Mouse (Mus musculus) midbrain, embryonic 10.5 days (tissue): Measurements from ENCODE around the gene Leng1. TPM values are rescaled to one million over a fixed set of nuclear protein-coding genes. Genes with fewer than 3 reads are reported as not detected.
A peak's percentile ranks its signal among the peaks of the same experiment; 100 is the strongest.
"Not testable (repeated sequence)": the region's sequence is repeated elsewhere in the genome, so short reads cannot be mapped to it uniquely, and the experiment has no call there.

Source experiments
- DNase-seq: peaks from one replicate; pipeline ENCODE4 v3.0.0-alpha.2; 2017; ENCODE audit warnings: low spot score
- H3K27ac ChIP-seq: fragments of 300-500 bp; sonication (generic); replicated peaks from 2 replicates; pipeline ENCODE4 v1.5.1; 2016; ENCODE audit warnings: mild to moderate bottlenecking
- H3K27me3 ChIP-seq: fragments of 300-500 bp; sonication (generic); 2 replicates; pipeline ENCODE4 v1.6.1; 2016; ENCODE audit warnings: low read depth, mild to moderate bottlenecking; ENCODE audit not compliant: poor library complexity, severe bottlenecking
- H3K36me3 ChIP-seq: fragments of 300-500 bp; sonication (generic); 2 replicates; pipeline ENCODE4 v1.6.1; 2016; ENCODE audit warnings: mild to moderate bottlenecking, moderate library complexity
- H3K4me1 ChIP-seq: fragments of 300-500 bp; sonication (generic); 2 replicates; pipeline ENCODE4 v1.6.1; 2016
- H3K4me3 ChIP-seq: fragments of 300-500 bp; sonication (generic); 2 replicates; pipeline ENCODE4 v1.5.1; 2016; ENCODE audit warnings: mild to moderate bottlenecking, moderate library complexity
- H3K9me3 ChIP-seq: fragments of 300-500 bp; sonication (generic); replicated peaks from 2 replicates; pipeline ENCODE4 v1.6.1; 2016; ENCODE audit warnings: mild to moderate bottlenecking
- WGBS: fragments of 180-500 bp; shearing (Covaris S2); methylation state at CpG from one replicate; pipeline ENCODE4 v1.1.7; 2016; 5-methylcytosine and 5-hydroxymethylcytosine counted together
- polyA plus RNA-seq: library from polyadenylated mRNA; unstranded; fragments of >200 nt; fragmentation: Nextera tagmentation; extraction: Ambion mirVana; gene quantifications from 2 replicates; pipeline ENCODE4 v1.2.1, GENCODE M21; 2016

Leng1 gene
- 18.0 and 19.8 TPM in 2 replicates for polyA plus RNA-seq

DNA sequence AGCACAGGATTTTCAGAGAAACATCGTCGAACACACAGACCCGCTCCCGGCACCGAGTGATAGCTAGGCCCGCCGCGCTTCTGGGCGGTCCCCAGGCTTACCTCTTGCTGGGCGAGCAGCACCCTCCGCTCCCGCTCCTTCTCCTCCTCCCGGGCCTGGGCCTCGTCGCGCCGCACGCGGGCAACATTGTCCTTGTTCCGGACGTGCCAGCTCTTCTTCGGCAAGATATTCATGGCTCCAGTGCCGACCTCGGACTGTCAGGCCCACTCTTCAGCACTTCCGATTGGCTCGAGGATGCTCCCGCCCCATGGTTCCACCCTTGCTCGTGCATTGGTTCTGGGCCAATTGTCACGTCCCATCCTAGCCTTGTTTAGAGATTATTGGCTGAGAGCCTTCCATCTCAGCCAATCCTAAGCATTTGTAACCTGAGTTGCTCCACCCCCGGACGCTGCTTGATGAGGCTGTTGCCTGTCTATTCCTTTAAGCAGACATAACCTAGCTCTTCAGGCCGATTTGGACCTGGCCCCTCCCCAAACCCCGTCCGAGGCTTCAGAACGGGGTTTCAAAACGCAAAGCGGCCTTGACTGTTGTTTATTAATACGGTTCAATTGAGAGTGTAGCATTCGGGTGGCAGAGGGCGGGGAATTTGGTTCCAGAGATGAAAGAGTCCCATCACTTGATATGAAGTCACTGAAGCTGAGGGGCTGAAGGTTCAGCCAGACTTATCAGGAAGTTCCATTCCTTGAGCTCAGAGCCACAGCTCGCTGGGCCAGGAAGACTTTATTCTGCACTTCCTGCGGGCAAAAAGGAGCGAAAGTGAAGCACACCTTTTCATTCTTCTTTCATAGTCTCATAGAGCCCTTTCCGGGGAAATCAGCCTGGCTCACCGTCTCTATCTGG is at the start of gene Leng1:
Gene Leng1, minus strand, starts transcription at position 626 of the 900 bp plus-strand sequence.
- Histone ChIP-seq H3K4me3 (peak within 1 kb of the TSS; percentile 81), H3K36me3 (peaks cover 32% of the 10 kb centered on the region), H3K9me3 (no peaks in the 10 kb centered on the region), H3K4me1 (peaks cover 30% of the 10 kb centered on the region), H3K27ac (peak within 1 kb of the TSS; percentile 91), H3K27me3 (no peaks in the 10 kb centered on the region)
- 6% methylated on average over 45 of the region's 45 CpGs for WGBS
- peak; percentile 93 for DNase-seq

DNA sequence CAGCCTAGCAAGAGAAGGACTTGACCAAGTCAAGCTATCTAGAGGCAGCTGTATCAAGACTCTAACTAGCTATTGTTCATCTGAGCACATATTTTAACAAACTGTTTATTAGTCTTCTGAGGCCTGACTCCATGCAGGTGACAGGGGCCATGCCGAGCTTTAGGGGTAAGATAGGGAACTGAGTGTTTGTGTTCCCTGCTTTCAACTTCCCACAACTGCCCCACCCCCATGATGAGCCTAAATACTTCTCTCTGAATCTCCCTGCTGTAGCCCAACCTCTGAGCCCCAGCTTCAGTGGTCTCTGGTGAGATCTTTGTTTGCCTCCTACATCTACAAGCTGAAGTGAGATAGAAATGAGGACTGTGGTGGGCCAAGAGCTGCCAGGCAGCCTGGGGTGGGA is 49.6 kb upstream of the Leng1 start:
- no peaks in the 10 kb centered on the region for H3K9me3 ChIP-seq
- no peak for DNase-seq
- H3K27ac ChIP-seq: no peak overlapping the region
- WGBS: 80% methylated on average over 1 of the region's 1 CpGs
- H3K4me3 ChIP-seq: no peak overlapping the region
- H3K27me3 ChIP-seq: no peaks in the 10 kb centered on the region
- no peaks in the 10 kb centered on the region for H3K4me1 ChIP-seq
- no peaks in the 10 kb centered on the region for H3K36me3 ChIP-seq

DNA sequence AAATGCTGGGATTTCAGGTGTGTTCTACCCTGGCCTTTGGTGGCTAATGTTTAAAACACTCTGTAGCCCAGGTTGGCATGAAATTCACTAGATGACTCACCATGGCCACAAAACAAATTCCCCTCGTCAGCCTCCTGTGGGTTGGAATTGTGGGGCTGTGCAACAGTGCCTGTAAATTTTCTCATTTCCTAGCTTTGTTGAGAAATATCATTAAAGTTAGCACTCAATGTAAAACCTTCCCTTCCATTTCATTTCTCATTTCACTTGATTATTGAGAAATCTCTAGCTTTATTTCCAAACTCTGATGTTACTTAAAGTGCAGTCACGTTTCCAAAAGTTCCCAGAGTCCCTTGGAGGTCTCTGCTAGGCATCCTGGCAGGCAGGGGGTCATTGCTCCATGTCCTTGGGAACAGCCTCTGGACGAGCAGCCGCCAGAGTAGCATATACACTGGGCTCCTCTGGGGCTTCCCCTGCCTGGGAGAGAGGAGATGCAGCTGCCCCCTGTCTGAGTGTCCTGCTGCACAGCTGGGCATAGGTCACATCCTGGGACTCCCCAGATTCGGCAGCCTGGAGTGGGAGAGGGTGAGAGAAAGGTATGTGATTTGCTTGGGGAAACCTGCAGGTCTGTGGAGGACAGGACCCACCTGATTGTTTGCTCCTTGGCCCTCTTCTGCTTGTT is 46.8 kb upstream of the Leng1 start:
- Histone ChIP-seq H3K27me3 (no peaks in the 10 kb centered on the region), H3K9me3 (no peaks in the 10 kb centered on the region), H3K36me3 (peaks cover 11% of the 10 kb centered on the region), H3K4me3 (no peak overlapping the region), H3K4me1 (no peaks in the 10 kb centered on the region), H3K27ac (no peak overlapping the region)
- 45% methylated on average over 5 of the region's 5 CpGs for WGBS
- no peak for DNase-seq

DNA sequence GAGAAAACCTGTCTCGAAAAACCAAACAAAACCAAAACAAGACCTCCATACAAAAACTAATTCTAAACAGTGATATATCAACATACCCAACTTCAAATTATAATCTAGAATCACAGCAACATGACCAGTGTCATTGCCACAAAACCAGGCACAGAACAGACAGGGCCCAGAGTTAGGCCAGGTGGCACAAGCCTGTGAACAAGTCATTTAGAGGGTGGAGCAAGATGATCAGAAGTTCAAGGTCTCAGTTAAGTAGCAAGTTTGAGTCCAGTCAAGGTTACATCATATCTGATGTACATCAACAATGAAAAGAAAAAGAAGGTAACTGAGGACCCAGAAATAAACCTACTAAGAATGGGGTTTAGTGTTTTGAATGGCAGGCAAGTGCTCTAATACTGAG is 43.4 kb upstream of the Leng1 start:
- no peak overlapping the region for H3K27ac ChIP-seq
- H3K27me3 ChIP-seq: no peaks in the 10 kb centered on the region
- no peaks in the 10 kb centered on the region for H3K9me3 ChIP-seq
- no peak for DNase-seq
- WGBS: 88% methylated on average over 1 of the region's 1 CpGs
- peaks cover 20% of the 10 kb centered on the region for H3K4me1 ChIP-seq
- no peak overlapping the region for H3K4me3 ChIP-seq
- peaks cover 42% of the 10 kb centered on the region for H3K36me3 ChIP-seq

DNA sequence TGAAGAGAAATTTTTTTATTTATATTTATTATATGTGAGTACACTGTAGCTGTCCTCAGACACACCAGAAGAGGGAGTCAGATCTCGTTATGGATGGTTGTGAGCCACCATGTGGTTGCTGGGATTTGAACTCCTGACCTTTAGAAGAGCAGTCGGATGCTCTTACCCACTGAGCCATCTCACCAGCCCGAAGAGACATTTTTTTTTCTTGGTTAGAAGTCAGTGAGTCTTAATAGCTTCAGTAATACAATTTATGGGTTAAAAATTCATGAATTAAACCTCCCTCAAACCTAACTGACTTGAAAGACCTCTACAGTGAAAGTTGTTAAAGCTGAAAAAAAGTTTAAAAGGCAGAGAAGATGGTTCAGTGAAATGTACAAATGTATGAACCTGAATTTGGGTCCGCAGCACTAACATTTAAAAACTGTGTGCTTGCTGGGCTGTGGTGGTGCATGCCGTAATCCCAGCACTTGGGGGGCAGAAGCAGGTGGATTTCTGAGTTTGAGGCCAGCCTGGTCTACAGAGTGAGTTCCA is 42.9 kb upstream of the Leng1 start:
- H3K4me1 ChIP-seq: peaks cover 21% of the 10 kb centered on the region
- 44% methylated on average over 5 of the region's 5 CpGs for WGBS
- H3K27ac ChIP-seq, H3K9me3 ChIP-seq, H3K4me3 ChIP-seq, DNase-seq, H3K27me3 ChIP-seq: not testable (repeated sequence)
- H3K36me3 ChIP-seq: peaks cover 42% of the 10 kb centered on the region

DNA sequence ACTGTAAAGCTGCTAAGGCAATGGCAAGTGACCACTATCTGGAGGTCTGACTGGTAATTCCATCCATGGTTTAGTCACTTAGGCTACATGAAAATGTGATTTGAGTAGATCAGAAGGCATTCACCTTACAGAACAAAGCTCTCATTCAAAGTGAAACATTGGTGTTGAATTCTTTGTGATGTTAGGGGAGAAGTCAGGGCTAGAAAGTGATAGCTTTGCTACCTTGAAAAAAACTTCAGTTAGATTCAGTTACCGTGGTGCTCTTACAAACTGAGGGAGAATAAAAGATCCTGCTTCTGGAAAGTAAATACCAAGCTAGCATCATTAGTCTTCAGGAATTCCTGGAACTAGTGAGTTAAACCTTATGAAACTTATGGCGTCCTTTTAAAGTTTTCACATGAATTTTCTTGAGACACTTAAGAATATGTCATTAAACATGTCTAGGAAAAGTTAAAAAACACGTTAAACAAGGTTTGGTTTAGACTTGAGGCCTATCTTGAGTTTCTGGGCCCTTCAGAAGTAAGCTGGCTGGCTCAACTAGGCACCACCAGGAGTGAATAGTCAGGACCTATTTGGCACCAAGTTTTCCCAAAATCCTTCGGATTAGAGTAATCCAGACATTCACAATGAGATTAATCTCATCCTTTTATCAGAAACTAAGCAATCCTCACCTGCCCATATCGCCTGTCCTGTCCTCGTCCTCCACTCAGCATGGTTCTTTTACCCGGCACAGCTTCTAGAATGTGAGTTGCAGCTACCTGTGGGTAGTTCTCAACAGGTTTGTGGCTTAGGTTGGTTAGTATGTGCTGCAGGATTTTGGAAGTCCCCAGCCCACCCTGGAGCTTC is 42.2 kb upstream of the Leng1 start:
- peaks cover 28% of the 10 kb centered on the region for H3K4me1 ChIP-seq
- H3K4me3 ChIP-seq: no peak overlapping the region
- WGBS: 24% methylated on average over 7 of the region's 7 CpGs
- H3K27ac ChIP-seq: no peak overlapping the region
- H3K9me3 ChIP-seq: no peaks in the 10 kb centered on the region
- H3K36me3 ChIP-seq: peaks cover 42% of the 10 kb centered on the region
- no peak for DNase-seq
- H3K27me3 ChIP-seq: no peaks in the 10 kb centered on the region

DNA sequence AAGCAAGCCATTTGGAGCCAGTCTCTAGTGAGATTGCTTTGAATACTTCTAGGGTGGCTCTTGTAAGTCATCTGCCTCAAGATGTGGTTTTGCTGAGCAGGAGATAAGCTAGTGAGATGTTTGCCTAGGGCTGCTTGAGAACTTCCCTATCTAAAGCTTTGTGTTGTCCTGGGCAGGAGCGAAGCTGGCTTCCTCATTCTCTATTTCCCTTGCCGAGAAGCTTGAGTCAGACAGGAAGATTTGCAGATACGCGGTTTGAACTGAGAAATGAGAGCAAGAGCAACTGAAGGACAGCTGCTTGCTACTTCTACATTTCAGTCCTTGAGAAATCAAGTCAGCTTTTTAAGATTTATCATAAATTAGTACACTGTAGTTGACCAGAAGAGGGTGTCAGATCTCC is 41.4 kb upstream of the Leng1 start:
- no peaks in the 10 kb centered on the region for H3K27me3 ChIP-seq
- H3K9me3 ChIP-seq: no peaks in the 10 kb centered on the region
- no peak overlapping the region for H3K27ac ChIP-seq
- peak overlapping the region; percentile 88; the same call in 1 of the 2 replicates for H3K4me3 ChIP-seq
- WGBS: 65% methylated on average over 4 of the region's 4 CpGs
- H3K4me1 ChIP-seq: peaks cover 28% of the 10 kb centered on the region
- H3K36me3 ChIP-seq: peaks cover 42% of the 10 kb centered on the region
- no peak for DNase-seq

DNA sequence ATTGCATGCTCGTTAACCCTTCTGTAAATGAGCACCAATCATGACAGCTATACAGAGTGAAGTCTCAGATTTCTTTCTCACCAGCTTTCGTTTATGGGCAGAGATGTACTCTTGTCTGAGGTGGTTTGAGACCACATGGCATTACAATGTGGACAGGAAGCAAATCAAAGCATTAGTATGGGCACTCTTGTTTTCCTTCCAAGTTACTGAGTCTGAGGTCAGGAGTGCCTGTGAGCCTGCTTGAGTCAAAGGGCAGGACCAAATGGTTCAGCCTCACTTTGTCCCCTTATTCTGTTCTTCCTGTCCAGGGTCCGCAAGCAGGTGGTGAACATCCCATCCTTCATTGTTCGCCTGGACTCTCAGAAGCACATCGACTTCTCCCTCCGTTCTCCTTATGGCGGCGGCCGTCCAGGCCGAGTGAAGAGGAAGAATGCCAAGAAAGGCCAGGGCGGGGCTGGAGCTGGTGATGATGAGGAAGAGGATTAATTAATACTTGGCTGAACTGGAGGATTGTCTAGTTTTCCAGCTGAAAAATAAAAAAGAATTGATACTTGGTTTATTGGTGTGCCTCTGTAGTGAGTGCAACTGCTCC is 40.8 kb upstream of the Leng1 start:
- H3K27ac ChIP-seq: 0 out of 2 replicates have a peak overlapping the region, but pooled peaks have one; percentile 96
- no peak for DNase-seq
- peak overlapping the region; percentile 88 for H3K4me3 ChIP-seq
- no peaks in the 10 kb centered on the region for H3K27me3 ChIP-seq
- 75% methylated on average over 11 of the region's 11 CpGs for WGBS
- no peaks in the 10 kb centered on the region for H3K9me3 ChIP-seq
- peaks cover 45% of the 10 kb centered on the region for H3K36me3 ChIP-seq
- H3K4me1 ChIP-seq: peaks cover 28% of the 10 kb centered on the region

DNA sequence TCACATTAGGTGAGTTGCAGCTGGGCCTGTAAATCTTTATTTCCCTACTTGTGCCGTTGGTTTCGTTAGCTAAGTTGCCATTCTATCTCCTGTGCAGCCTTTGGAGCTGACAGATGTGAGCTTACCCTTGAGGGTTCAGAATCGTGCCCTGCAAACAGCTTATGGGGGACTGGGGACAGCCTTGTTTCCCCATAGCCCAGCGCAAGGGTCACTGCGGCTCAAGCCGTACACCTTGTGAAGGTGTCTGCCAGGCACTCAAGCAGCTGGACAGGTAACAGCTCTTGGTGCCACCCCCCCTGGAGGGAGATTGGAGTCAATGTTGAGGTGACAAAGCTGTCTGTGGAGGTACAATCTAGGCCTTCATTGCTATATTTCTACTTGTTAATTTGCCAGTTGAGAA is 40.3 kb upstream of the Leng1 start:
- Histone ChIP-seq H3K27me3 (no peaks in the 10 kb centered on the region), H3K4me3 (peak overlapping the region; percentile 88), H3K9me3 (no peaks in the 10 kb centered on the region), H3K36me3 (peaks cover 50% of the 10 kb centered on the region), H3K4me1 (peaks cover 28% of the 10 kb centered on the region), H3K27ac (peak overlapping the region; percentile 96; the same call in 1 of the 2 replicates)
- WGBS: 52% methylated on average over 6 of the region's 6 CpGs
- DNase-seq: no peak

DNA sequence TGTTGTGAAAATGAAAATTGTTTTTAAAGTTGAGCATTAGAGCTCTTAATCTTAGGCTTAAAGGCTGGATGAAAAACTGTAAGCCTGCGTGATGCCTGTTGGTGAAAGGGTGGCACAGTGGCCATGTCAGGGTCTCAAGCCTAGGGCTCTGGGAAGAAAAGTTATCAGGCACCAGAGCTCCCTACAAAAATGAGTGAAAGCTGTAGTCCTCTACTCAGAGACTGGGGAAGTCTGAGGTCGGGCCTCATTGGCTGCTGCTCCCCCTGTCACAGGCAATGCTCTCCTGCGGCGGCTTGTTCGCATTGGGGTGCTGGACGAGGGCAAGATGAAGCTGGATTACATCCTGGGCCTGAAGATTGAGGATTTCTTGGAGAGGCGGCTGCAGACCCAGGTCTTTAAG is 39.8 kb upstream of the Leng1 start:
- Histone ChIP-seq H3K4me1 (peaks cover 28% of the 10 kb centered on the region), H3K36me3 (peaks cover 55% of the 10 kb centered on the region), H3K27ac (peak overlapping the region; percentile 96), H3K4me3 (peak overlapping the region; percentile 88)
- 7% methylated on average over 7 of the region's 7 CpGs for WGBS
- DNase-seq, H3K9me3 ChIP-seq, H3K27me3 ChIP-seq: not testable (repeated sequence)

DNA sequence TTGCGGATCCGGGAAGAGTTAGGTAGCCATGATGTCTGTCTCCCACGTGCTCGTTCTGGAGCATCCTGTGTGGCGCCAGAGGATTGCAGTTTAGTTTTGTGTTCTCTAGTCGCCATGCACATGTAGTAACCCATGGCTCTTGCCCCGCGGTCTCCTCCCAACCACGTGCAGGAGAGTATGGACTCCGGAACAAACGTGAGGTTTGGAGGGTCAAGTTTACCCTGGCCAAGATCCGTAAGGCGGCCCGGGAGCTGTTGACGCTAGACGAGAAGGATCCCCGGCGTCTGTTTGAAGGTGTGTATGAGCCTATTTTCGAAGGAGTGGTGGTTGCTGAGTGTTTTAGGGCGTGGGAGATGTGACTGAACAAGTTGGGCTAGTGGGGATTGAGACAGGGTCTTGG is 38.8 kb upstream of the Leng1 start:
- H3K27me3 ChIP-seq: no peaks in the 10 kb centered on the region
- DNase-seq: no peak
- H3K4me3 ChIP-seq: peak overlapping the region; percentile 88
- H3K36me3 ChIP-seq: peaks cover 64% of the 10 kb centered on the region
- WGBS: under 1% methylated on average over 20 of the region's 20 CpGs
- H3K9me3 ChIP-seq: no peaks in the 10 kb centered on the region
- peak overlapping the region; percentile 96 for H3K27ac ChIP-seq
- peaks cover 28% of the 10 kb centered on the region for H3K4me1 ChIP-seq
